Comparison of ENCODE assay signal across 9 mouse cellular contexts in the genomic region with DNA sequence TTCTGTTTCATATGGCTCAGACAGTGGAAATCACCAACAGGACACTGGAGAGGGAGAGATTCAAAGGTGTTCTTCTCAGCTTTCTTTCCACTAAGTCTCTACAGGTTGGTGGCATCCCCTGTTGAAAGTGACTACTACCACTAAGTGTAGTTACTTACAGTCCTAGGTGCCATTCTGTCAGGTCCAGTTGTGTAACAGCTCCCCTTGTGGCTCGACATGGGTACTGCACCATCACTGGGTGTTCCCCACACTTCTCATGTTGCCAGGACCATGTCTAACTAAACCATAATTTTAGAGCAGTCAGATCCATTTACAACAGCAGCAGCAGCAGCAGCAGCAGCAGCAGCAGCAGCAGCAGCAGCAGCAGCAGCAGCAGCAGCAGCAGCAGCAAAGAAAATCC.
DNase-seq lines count a peak whose midpoint lies in the region; ATAC-seq and TF ChIP-seq lines count a peak whose summit lies in the region.
"Had no signal": no experiment of that assay in that cellular context is flagged by ENCODE, and none has a peak within 500 bp of the region (broad histone marks: within the 10 kb centered on the region; RNA-seq: fewer than 3 reads in every experiment).

No protein-coding gene starts in this region.

- peak; percentile 63 for DNase-seq in intestine, embryonic 14.5 days (ENCODE audit: low spot score)
- peak; percentile 12 for DNase-seq in Muller cell, postnatal 12 days (ENCODE audit: inconsistent ontology term)
- peak; percentile 65 to 70 for DNase-seq in cerebellum, postnatal 10 days
- peak; percentile 16 for DNase-seq in heart, postnatal 0 days (ENCODE audit: low spot score)
- peak; percentile 9 to 15 for DNase-seq in layer of hippocampus, postnatal 36 days
- DNase-seq in thymus, postnatal 4 days, result peak; percentile 63

- H3K36me3 ChIP-seq in intestine, embryonic 14.5 days (ENCODE audit: control insufficient read depth, insufficient read depth, low read length), result no peaks in the 10 kb centered on the region
- no peaks in the 10 kb centered on the region for H3K36me3 ChIP-seq in intestine, embryonic 16.5 days (ENCODE audit: control insufficient read depth, insufficient read depth, low read length)
- no peaks in the 10 kb centered on the region for H3K36me3 ChIP-seq in heart, postnatal 0 days (replicated peaks; ENCODE audit: control insufficient read depth, insufficient read depth, low read length)
- H3K36me3 ChIP-seq in midbrain, embryonic 12.5 days, result no peaks in the 10 kb centered on the region
- H3K36me3 ChIP-seq: stomach, embryonic 15.5 days had no signal

- no peak for ATAC-seq in intestine, embryonic 14.5 days (replicated peaks; ENCODE audit: low FRiP score, low TSS enrichment, low read depth)
- ATAC-seq in intestine, embryonic 16.5 days, result no peak
- ATAC-seq in heart, postnatal 0 days (ENCODE audit: insufficient read depth, low read depth), result no peak
- ATAC-seq in midbrain, embryonic 12.5 days (ENCODE audit: low FRiP score, low read depth), result 0 out of 2 replicates have a peak, but pooled peaks have one; percentile 38

- no peak overlapping the region for H3K4me2 ChIP-seq in intestine, embryonic 14.5 days (ENCODE audit: low read length)
- H3K4me2 ChIP-seq in intestine, embryonic 16.5 days (ENCODE audit: low read depth, low read length), result no peak overlapping the region
- no peak overlapping the region for H3K4me2 ChIP-seq in heart, postnatal 0 days (ENCODE audit: low read depth, low read length)
- no peak overlapping the region for H3K4me2 ChIP-seq in midbrain, embryonic 12.5 days (replicated peaks)
- H3K4me2 ChIP-seq: stomach, embryonic 15.5 days had no signal

- H3K27ac ChIP-seq in intestine, embryonic 14.5 days (ENCODE audit: low read depth), result no peak overlapping the region
- no peak overlapping the region for H3K27ac ChIP-seq in intestine, embryonic 16.5 days (ENCODE audit: low read length)
- H3K27ac ChIP-seq in heart, postnatal 0 days (ENCODE audit: low read depth), result no peak overlapping the region
- H3K27ac ChIP-seq in midbrain, embryonic 12.5 days (replicated peaks), result no peak overlapping the region
- H3K27ac ChIP-seq: stomach, embryonic 15.5 days had no signal

- H3K4me3 ChIP-seq in intestine, embryonic 14.5 days (ENCODE audit: low read depth, low read length), result no peak overlapping the region
- no peak overlapping the region for H3K4me3 ChIP-seq in intestine, embryonic 16.5 days (ENCODE audit: low read length)
- no peak overlapping the region for H3K4me3 ChIP-seq in heart, postnatal 0 days (ENCODE audit: low read depth, low read length)
- no peak overlapping the region for H3K4me3 ChIP-seq in midbrain, embryonic 12.5 days
- H3K4me3 ChIP-seq: stomach, embryonic 15.5 days had no signal

- H3K9ac ChIP-seq in intestine, embryonic 14.5 days (ENCODE audit: low read length), result no peak overlapping the region
- no peak overlapping the region for H3K9ac ChIP-seq in intestine, embryonic 16.5 days (ENCODE audit: low read depth, low read length)
- H3K9ac ChIP-seq in heart, postnatal 0 days (replicated peaks; ENCODE audit: low read depth, low read length), result no peak overlapping the region
- no peak overlapping the region for H3K9ac ChIP-seq in midbrain, embryonic 12.5 days (replicated peaks)
- H3K9ac ChIP-seq: stomach, embryonic 15.5 days had no signal

- no peaks in the 10 kb centered on the region for H3K27me3 ChIP-seq in intestine, embryonic 14.5 days (replicated peaks; ENCODE audit: control insufficient read depth, insufficient read depth, low read length)
- H3K27me3 ChIP-seq in intestine, embryonic 16.5 days (replicated peaks; ENCODE audit: control insufficient read depth, insufficient read depth, low read length), result no peaks in the 10 kb centered on the region
- no peaks in the 10 kb centered on the region for H3K27me3 ChIP-seq in heart, postnatal 0 days (ENCODE audit: control insufficient read depth, insufficient read depth, low read length)
- peaks cover 37% of the 10 kb centered on the region for H3K27me3 ChIP-seq in midbrain, embryonic 12.5 days
- H3K27me3 ChIP-seq: stomach, embryonic 15.5 days had no signal

- no peaks in the 10 kb centered on the region for H3K4me1 ChIP-seq in intestine, embryonic 14.5 days (replicated peaks; ENCODE audit: control insufficient read depth, insufficient read depth, low read length)
- no peaks in the 10 kb centered on the region for H3K4me1 ChIP-seq in intestine, embryonic 16.5 days (ENCODE audit: control insufficient read depth, insufficient read depth, low read length)
- no peaks in the 10 kb centered on the region for H3K4me1 ChIP-seq in heart, postnatal 0 days (ENCODE audit: control insufficient read depth, insufficient read depth)
- no peaks in the 10 kb centered on the region for H3K4me1 ChIP-seq in midbrain, embryonic 12.5 days
- H3K4me1 ChIP-seq: stomach, embryonic 15.5 days had no signal

- TF ChIP-seq EP300 in heart, postnatal 0 days (IDR thresholded peaks at IDR 0.05; ENCODE audit: low read depth), result no peak

- no peaks in the 10 kb centered on the region for H3K9me3 ChIP-seq in intestine, embryonic 14.5 days (ENCODE audit: control insufficient read depth, low read length)
- H3K9me3 ChIP-seq in intestine, embryonic 16.5 days (ENCODE audit: control insufficient read depth, low read length), result no peaks in the 10 kb centered on the region
- no peaks in the 10 kb centered on the region for H3K9me3 ChIP-seq in heart, postnatal 0 days (replicated peaks; ENCODE audit: control insufficient read depth, low read length)
- H3K9me3 ChIP-seq in midbrain, embryonic 12.5 days, result no peaks in the 10 kb centered on the region
- H3K9me3 ChIP-seq: stomach, embryonic 15.5 days had no signal

- TF ChIP-seq CTCF in heart, postnatal 0 days (IDR thresholded peaks at IDR 0.05; ENCODE audit: low read depth), result peak; percentile 77

- 0% methylated on average over 1 of the region's 1 CpGs for WGBS in intestine, embryonic 14.5 days
- WGBS in intestine, embryonic 16.5 days, result 3% methylated on average over 1 of the region's 1 CpGs
- 2% methylated on average over 1 of the region's 1 CpGs for WGBS in heart, postnatal 0 days
- 0% methylated on average over 1 of the region's 1 CpGs for WGBS in midbrain, embryonic 12.5 days

Comparison
In these comparisons a context has a peak if more than half of its experiments do, and no peak if none do; other contexts are left out.
1. DNase-seq: peak in every context shown above with its lines; median percentile 68 in cerebellum, postnatal 10 days; 63 in intestine, embryonic 14.5 days; 63 in thymus, postnatal 4 days; 16 in heart, postnatal 0 days; 12 in Muller cell, postnatal 12 days; 12 in layer of hippocampus, postnatal 36 days.